Mouse (Mus musculus) liver, adult (tissue): ENCODE data around the gene Mkks.

Experiments
- GATA4 ChIP-seq: IDR thresholded peaks from 2 replicates; pipeline ENCODE4 v1.6.1; 2014; ENCODE audit warnings: mild to moderate bottlenecking, low read length; ENCODE audit not compliant: insufficient replicate concordance

The Mkks gene

GRCm38 (mm10) chr2:136886846-136887245, 4.3 kb downstream of the Mkks start:
- TF ChIP-seq GATA4: no peak

- TF ChIP-seq GATA4: no peak
Observed at GRCm38 (mm10) chr2:136885579-136885978, 5.6 kb downstream of the Mkks start, which contains the start of gene AL731706.2. TSS of gene AL731706.2 (minus strand) at chr2:136885679.

- no peak for TF ChIP-seq GATA4
Observed at GRCm38 (mm10) chr2:136854543-136855388, 36.4 kb downstream of the Mkks start.

GRCm38 (mm10) chr2:136850366-136850765, 40.8 kb downstream of the Mkks start:
- TF ChIP-seq GATA4: no peak

GRCm38 (mm10) chr2:136837994-136838393, 53.2 kb downstream of the Mkks start:
- no peak for TF ChIP-seq GATA4

GRCm38 (mm10) chr2:136835882-136836281, 55.3 kb downstream of the Mkks start:
- TF ChIP-seq GATA4: no peak

GRCm38 (mm10) chr2:136834715-136835075, 56.5 kb downstream of the Mkks start:
- TF ChIP-seq GATA4: 0 out of 2 replicates have a peak, but pooled peaks have one; percentile 13

- no peak for TF ChIP-seq GATA4
Observed at GRCm38 (mm10) chr2:136833976-136834714, 57.0 kb downstream of the Mkks start.

- TF ChIP-seq GATA4: no peak
Observed at GRCm38 (mm10) chr2:136832936-136833335, 58.3 kb downstream of the Mkks start.

- no peak for TF ChIP-seq GATA4
Observed at GRCm38 (mm10) chr2:136827612-136828011, 63.6 kb downstream of the Mkks start.
